Mouse (Mus musculus) heart, postnatal 25 days (tissue): Measurements from ENCODE around the gene Plcg1. TPM values are rescaled to one million over a fixed set of nuclear protein-coding genes. Genes with fewer than 3 reads are reported as not detected.

ENCODE experiments used
- DNase-seq: peaks from one replicate; pipeline ENCODE4 v3.0.0; 2022; ENCODE audit warnings: low spot score
- intact Hi-C: fragments of 180-260 bp; cut with DNase I; formaldehyde crosslinking; loops from one replicate; pipeline ENCODE4 v1.15.1; 2025
- total RNA-seq, 2 experiments: library from RNA; stranded (reverse); gene quantifications; 2 replicates each; pipeline ENCODE4 v1.2.3; 2021

Plcg1 gene
- 10 to 100 TPM; 59.7 to 63.1 TPM for total RNA-seq

DNA sequence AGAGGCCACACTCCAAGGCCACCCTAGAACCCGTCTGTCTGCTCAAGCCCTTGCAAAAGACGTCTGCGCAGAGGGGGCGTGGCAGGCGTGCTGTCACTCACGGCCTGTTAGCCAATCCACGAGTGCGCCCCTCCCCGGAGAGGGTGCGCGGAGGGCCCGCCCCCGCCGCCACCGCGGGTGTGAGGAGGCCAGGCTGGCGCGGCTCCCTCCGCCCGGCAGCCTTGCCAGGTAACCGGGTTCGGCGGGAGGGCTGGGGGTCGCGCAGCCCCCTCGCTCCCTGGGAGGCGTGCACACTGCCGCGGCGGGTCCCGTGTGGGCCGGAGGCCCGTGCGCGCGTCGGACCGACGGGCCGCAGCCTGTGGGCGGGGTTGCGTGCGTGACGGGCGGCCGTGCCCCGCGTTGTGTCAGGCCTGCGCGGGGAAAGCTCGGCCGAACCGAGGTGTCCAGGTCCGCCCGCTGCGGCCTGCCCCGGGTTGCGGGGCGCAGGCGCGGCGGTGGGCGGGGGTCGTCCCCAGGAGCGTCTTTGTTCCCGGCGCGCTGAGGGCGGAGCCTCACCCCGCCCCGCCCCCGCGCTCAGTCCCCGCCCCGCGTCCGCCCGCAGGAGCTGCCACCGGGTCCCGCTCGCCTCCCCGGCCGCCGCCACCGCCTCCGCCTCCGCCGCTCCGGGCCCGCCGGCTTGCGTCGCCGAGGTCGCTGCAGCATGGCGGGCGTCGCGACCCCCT is at the start of gene Plcg1:
Plcg1 (plus strand) TSS at position 184 of the 722 bp plus-strand sequence.
- peak; percentile 89 for DNase-seq
- intact Hi-C loops, result loop anchor here (2.0 to 5.0 kb wide), 2 partner anchors 61 to 156 kb away; no protein-coding TSS in a partner anchor

DNA sequence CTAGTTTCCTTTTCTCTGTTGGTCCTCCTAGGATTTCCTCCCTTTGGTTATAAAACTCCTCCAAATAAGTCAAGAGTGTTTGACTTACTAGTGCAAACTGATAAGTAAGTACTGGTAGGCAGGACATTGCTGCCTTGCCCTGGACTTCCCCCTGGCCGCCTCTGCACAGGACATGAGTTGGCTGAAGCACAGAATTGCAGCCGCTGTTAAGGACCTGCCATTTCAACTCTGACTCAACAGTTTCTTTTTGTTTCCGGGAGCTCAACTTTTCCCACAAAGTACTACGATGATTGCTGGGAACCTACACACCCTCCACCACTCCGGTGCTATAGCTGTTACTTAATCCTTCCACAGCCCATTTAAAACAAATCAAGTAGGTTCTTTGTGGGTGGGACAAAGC is 30.8 kb upstream of the Plcg1 start:
- intact Hi-C loops, result loop anchor here (5.0 kb wide), 1 partner anchor 98 kb away; no protein-coding TSS in a partner anchor
- peak; percentile 64 for DNase-seq

DNA sequence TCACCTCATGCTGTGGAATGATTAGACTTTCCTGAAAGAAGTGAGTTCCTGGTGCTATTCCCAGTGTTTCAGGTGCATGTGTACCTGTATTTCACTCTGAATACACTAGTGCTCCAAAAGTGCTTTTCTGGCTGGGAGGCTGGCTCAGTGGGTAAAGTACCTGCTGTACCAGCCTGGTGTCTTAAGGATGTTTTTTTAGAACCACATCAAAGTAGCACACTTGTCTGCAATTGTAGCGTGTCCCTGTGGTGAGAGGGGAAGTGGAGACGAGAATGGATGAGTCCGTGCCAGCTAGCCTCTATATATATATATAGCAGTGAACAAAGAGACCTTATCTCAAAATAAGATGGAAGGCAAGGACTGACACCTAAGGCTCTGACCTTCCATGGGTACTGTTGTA is 29.5 kb upstream of the Plcg1 start:
- no peak for DNase-seq

DNA sequence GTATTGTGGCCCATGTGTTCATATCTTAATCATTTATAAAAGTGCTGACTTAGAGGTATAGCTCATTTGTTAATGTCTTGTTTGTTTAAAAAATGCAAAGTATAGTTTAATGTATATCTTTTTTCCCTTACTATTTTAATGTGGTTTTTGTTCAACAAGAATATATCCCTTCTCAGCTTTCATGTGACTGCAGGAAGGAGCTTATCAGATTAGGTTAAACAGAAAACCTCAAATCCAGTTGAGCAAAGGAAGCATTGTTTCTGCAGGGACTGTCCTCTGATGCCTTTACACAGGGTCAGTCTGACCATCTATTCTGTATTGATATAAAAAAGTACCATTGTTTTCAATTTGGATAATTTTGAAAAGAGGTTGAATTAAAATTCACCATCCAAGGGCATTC is 28.3 kb upstream of the Plcg1 start:
- intact Hi-C loops, result loop anchor here (5.0 kb wide), 1 partner anchor 101 kb away; no protein-coding TSS in a partner anchor
- no peak for DNase-seq

More for the DNA sequence above, 29.5 kb upstream of the Plcg1 start:
- intact Hi-C loops, result loop anchor here (5.0 kb wide), 1 partner anchor 99 kb away; no protein-coding TSS in a partner anchor

DNA sequence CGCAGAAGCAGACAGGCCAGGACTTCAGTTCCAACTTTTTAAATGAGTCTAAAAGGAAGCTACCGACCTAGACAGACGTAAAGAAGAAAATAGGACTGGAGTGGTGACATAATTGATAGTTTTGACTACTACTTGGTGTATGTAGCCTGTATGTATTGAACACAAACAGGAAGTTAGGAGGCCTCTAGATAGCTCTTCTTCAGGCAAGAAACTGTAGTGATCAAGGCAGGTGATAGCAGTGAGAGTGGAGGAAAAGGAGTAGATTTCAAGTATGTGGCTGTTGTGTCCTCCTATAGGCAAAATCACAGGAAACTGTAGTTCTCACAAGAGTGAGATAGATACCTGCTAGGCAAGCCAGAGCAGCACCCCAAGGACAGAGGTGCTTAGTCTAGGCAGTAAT is 23.4 kb upstream of the Plcg1 start:
- intact Hi-C loops, result no loop called here
- no peak for DNase-seq

DNA sequence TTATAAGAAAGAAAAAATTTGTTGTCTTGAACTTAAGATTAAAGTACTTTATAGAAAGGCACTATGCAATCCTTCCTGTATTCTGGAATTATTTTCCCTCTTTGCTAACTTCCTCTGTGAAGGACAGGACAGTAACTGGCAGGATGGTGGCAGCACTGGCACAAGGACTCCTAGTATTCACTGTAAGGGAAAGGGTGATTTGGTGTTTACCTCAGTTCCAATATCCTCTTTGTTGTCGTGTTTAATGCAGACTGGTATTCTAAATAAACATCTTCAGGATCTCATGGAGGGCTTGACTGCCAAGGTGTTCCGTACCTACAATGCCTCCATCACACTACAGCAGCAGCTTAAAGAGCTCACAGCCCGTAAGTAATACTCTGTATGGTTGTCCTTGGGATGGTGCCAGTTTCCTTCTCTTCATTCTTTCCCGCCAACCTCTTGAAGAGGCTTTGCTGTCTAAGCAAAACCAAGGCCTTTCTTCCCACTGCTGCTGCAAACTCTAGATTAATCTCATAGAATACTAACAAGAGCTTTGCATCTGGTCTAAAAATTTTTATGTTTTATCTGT is 15.6 kb upstream of the Plcg1 start:
- no peak for DNase-seq
- intact Hi-C loops, result no loop called here

DNA sequence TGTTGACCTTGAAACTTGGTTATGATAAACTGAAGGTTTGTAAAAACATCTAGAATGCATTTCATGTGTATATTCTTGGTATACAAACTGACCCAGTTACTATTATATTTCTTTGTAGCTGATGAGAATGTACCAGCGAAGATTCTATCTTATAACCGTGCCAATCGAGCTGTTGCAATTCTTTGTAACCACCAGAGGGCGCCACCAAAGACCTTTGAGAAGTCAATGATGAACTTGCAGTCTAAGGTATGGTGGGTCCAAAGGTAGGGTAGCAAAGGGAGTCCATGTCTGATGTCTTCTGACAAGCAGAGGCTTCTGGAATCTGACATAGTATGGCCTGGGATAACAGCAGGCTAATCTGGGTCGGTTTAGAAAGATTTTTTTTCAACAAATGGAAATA is 13.8 kb upstream of the Plcg1 start:
- DNase-seq, result no peak
- intact Hi-C loops, result no loop called here

DNA sequence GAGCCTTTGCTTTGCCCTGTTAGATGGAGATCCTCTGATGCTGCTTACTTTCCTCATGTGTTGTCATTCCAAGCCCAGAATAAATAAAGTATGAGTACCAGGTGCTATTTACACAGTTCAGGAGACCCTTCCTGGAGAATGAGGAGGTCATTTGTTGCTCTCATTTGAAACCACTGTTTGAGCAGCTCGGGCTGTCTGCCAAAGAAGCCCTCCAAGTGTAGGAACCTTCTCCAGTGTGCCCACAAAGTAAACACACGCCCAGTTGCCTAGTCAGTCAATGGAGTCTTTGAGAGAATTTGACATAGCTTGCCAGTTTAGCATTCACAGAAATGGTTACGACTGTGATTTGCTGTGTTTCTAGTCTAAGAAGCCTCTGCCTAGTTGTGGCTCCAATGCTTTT is 12.3 kb upstream of the Plcg1 start:
- DNase-seq, result no peak
- intact Hi-C loops, result loop anchor here (2.0 kb wide), 1 partner anchor 168 kb away; no protein-coding TSS in a partner anchor

DNA sequence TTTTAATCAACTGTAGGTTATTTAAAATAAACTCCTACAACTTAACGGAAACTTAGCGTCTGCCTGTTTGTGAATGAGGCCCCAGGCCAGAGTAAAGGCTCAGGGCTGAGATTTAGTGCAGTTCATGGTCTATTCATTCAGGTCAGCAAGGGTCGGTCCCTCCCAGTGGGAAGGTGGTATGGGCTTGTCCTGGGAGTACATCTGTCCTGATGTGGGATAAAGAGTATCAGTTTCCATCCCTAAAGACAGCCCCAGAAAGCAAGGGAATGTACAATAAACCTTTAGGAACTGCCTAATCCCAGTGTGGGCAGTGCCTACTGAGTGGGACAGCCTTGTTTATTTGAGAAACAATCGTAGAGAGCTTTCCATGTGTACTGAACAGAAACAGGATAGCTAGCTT is 8.4 kb upstream of the Plcg1 start:
- intact Hi-C loops, result no loop called here
- no peak for DNase-seq

DNA sequence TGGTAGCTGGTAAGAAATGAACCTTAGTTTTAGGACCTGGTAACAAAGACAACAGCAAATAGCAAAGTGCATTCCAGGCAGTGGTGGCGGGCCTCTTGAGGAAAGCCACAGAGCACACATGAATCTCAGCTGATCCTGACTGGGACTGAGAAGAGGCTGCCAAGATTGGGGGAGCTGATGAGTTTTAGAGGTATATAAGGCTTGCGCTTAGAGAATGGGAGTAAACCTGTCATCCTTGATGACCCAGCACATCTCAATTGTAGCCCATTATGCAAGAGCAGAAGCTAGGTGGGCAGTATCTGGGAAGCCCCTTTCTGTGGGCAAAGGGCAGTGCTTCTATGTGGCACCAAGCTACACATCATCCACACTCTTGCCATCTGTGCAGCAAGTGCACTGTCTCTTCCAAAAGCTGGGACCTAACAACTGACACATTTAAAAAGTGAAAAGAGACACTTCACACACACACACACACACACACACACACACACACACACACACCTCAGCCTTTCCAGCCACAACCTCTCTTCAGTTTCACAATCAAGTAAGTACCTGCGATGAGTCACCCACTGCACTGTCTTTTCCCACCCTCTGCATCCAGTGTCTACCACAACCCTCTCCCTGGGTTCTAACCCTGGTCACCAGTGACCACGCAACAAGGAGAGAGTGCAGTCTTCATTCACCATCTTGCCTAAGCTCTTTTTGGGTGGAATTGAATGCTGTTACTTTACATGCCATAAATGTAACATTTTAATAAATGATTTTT is 7.3 kb upstream of the Plcg1 start:
- DNase-seq, result no peak
- intact Hi-C loops, result no loop called here

DNA sequence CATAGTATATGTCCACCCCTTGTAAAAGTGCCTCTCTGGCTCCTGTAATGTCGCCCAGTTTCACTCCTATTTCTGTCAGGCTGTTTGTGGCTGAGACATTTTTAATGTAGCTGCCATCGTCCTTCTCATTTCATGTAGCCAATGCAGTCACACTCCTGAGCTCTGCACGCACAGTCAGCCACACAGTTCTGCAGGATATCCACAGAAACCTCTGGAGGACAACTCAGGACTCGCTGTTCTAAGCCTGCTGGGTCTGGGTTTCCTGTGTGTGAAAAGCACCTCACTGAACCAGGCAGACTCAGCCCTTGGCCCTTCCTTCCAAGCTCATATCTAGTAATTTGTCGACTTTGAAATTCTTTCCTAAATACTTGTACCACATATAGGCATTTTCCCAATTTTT is 6.6 kb upstream of the Plcg1 start:
- intact Hi-C loops, result no loop called here
- DNase-seq, result no peak

DNA sequence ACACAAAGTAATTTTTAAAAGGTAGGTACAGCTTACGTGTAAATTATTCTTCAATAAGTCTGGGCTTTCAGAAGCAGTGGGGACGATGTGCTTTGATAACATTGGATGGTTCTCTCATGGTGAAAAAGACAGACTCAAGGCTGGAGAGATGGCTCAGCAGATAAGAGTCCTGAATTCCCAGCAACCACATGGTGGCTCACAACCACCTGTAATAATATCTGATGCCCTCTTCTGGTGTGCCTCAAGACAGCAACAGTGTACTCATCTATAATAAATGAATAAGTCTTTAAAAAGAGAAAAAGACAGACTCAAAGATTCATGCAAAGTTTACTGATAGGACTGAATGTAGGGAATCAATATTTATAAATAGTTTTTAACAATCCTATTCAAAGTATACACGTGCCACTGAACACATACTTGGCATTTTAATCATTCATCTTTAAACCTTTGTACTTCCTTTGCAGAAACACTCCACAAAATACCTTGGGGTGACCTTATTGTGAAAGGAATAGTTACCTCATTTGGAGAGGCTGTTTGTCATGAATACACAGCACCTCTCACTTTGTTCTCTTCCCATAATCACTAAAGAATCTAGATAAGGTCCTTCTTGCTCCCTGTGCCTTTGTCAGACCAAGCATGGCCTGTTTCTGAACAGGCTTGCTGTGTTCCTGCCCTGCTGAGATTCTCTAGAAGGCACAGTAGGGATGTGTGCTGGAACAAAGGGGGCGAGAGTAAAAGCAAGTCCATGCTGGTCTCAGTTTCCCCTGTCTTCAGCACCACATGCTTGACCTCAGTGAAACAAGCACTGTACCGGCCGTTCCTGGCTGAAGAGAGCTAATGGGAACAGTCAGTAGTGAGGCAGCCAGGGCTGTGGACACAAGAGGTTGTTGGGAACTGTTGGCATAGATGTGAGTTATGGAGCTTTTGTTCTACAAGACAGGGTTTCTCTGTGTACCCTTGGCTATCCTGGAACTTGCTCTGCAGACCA is 4.9 kb upstream of the Plcg1 start:
- DNase-seq, result no peak
- intact Hi-C loops, result loop anchor here (5.0 kb wide), 1 partner anchor 129 kb away; no protein-coding TSS in a partner anchor

DNA sequence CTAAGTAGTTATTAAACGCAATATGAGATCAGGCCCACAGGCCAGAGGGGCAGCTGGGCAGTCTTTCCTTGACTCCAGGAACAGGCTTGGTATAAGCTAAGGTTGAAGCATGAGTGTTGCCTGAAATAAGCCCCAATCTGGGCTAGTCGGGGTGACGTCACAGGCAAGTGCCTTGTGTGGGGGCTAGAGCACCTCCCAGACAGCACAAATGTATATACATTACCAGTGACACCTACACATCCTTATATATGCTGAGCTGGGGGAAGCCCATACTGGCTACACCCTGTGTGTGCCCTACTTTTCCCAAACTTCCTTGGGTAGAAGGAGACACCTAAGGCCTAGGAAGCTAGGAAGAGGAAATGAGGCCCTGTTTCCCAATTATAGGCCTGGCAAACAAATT is 2.1 kb upstream of the Plcg1 start:
- no peak for DNase-seq
- intact Hi-C loops, result loop anchor here (5.0 kb wide), 1 partner anchor 132 kb away; no protein-coding TSS in a partner anchor

DNA sequence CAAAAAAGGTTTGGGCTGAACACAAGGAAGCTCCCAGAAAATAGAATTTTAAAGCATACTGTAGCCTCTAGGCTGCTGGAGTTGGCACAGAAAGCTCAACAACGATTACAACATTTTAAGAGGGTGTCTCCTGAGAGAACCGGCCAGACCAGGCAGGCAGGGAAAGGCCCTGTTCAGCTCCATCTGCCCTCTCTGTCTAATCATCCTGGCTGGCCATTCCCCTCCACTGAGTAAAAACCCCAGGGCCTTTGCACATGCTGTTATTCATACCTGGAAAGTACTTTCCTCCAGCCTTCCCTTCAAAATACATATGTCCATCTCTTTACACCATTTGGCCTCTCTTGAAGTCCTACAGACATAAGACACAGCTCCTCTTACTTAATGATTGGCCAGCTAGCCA is 1.7 kb upstream of the Plcg1 start:
- intact Hi-C loops, result loop anchor here (5.0 kb wide), 1 partner anchor 132 kb away; no protein-coding TSS in a partner anchor
- no peak for DNase-seq

DNA sequence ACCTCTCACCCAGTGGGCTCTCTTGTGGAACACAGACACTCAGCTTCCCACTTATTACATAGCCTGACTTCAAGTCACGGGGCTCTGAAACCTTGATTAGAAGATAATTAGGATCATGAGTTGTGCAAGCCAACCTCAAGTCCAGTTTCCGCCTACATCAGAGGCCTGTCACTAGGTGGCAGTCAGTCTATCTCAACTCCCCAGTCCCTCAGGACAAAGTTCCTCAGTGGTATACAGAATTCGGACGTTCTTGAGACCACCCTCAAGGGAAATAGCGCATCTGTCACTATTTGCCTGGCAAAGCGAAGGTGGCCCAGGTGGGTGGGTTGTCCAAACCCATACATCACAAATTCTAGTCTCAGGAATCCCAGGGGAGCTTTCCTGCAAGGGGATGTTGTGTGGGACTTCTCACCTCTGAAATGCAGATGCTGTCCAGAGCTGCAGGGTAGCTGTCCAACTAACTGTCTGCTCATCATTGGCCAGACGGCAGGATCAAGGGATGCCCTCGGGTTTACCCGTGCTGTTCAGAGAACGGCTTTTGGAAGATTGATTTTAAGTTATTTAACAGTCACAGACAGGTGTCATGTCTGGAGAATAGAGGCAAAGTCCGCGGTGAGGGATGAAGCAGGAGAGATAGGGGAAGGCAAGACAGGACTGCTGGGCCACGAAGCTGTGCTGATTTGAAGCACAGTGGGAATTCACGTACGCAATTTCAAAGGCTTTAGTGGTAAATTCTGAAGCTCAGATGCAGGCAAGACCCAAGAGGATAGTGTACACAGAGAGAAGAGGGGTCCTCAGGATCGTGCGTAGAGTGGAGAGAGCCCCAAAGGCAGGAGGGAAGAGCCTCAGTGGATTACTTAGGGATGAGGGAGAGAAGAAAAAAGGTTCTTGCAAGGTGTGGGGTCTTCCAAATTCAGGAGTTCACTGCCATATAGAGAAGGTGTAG is 976 bp upstream of the Plcg1 start:
- intact Hi-C loops, result loop anchor here (2.0 to 5.0 kb wide), 3 partner anchors 62 to 157 kb away; no protein-coding TSS in a partner anchor

DNA sequence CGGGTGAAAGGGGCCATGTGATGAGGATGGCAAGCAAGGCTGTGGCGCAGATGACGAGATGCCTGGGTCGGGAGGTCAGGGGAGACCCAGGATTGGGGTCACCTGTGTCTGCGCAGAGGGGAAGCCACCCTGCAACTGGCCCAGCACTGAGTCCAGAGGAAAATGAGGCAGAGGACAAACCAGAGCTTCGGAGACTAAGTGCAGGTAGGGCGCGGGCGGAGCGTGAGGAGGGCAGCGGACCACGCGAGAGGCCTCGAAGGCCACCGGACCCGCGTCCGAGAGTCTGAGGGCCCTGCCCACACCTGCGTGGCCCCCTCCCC is 343 bp upstream of the Plcg1 start:
- intact Hi-C loops, result loop anchor here (2.0 to 5.0 kb wide), 2 partner anchors 62 to 156 kb away; no protein-coding TSS in a partner anchor
- no peak for DNase-seq

More for the DNA sequence above, 976 bp upstream of the Plcg1 start:
- DNase-seq, result no peak

DNA sequence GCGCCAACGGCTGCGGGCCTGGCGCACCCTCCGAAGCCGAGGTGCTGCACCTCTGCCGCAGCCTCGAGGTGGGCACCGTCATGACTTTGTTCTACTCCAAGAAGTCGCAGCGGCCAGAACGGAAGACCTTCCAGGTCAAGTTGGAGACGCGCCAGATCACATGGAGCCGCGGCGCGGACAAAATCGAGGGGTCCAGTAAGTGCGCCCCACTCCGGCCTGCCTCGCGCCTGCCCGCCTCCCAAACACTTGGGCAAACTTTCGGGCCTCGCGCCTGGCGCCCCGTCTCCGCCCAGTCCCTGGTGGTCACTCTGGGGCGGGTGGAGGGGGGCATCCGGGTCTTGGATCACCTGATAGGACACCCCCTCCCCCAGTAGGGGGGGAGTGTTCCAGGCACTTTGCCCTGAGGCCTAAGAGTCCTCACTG is 750 bp downstream of the Plcg1 start:
- intact Hi-C loops, result loop anchor here (2.0 to 5.0 kb wide), 2 partner anchors 60 to 155 kb away; no protein-coding TSS in a partner anchor
- peak; percentile 76 for DNase-seq

DNA sequence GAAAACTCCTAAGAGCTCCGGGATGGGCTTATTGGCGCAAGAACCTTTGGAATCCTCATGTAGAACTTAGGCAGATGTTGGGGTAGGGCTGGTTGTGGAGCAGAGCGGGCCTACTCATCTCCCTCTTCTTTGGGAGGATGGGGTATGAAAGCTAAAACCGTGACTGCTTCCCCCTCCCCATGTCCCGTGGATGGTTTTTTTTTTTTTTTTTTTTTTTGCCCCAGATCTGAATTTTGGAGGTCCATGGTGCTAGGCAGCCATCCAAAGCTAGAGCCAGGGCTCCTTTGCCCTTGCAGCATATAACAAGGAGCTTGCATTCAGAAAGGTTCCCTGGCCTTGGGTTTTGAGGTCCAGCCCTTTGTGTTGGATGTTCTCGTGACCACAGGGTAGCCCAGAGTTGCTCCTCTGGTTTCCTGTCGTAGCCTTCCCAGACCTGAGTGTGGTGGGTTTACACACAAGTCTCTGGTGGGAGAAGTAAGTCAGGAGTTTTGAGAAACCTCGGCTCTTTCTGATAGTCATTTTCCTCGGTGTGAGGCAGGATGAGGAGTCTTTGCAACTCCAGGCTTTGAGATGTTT is 1.4 kb downstream of the Plcg1 start:
- intact Hi-C loops, result loop anchor here (5.0 kb wide), 1 partner anchor 60 kb away; no protein-coding TSS in a partner anchor

More for the DNA sequence above, 1.4 kb downstream of the Plcg1 start:
- no peak for DNase-seq
